Mouse (Mus musculus) kidney, adult 2 months (tissue): Measurements from ENCODE around the gene Rnf10. TPM values are rescaled to one million over a fixed set of nuclear protein-coding genes. Genes with fewer than 3 reads are reported as not detected.

Source experiments
- DNase-seq: peaks from one replicate; pipeline ENCODE4 v3.0.0; 2021
- H3K27ac ChIP-seq: fragments of 200-500 bp; 2 replicates; pipeline ENCODE4 v1.5.1; 2012; ENCODE audit warnings: low read depth, low read length, control low read depth, inconsistent platforms; ENCODE audit not compliant: insufficient read depth
- H3K27me3 ChIP-seq: fragments of 200-500 bp; replicated peaks from 2 replicates; pipeline ENCODE4 v1.6.1; 2012; ENCODE audit warnings: mild to moderate bottlenecking, moderate library complexity, low read length, inconsistent platforms; ENCODE audit not compliant: control insufficient read depth, insufficient read depth
- H3K36me3 ChIP-seq: fragments of 200-500 bp; 2 replicates; pipeline ENCODE4 v1.6.1; 2012; ENCODE audit warnings: mild to moderate bottlenecking, moderate library complexity, low read length, inconsistent platforms; ENCODE audit not compliant: control insufficient read depth, insufficient read depth
- H3K4me1 ChIP-seq: fragments of 200-500 bp; 2 replicates; pipeline ENCODE4 v1.6.1; 2011; ENCODE audit warnings: low read length; ENCODE audit not compliant: control insufficient read depth, insufficient read depth
- H3K4me3 ChIP-seq: fragments of 200-500 bp; 2 replicates; pipeline ENCODE4 v1.5.1; 2011; ENCODE audit warnings: mild to moderate bottlenecking, low read depth, low read length, control low read depth; ENCODE audit not compliant: insufficient read depth
- CTCF ChIP-seq: fragments of 200-500 bp; conservative IDR thresholded peaks from 2 replicates; pipeline ENCODE4 v1.5.1; 2011; ENCODE audit warnings: low read depth, mild to moderate bottlenecking, control low read depth, low read length, moderate library complexity, mixed read lengths; ENCODE audit not compliant: insufficient read depth, insufficient read length
- POLR2A ChIP-seq: fragments of 200-500 bp; IDR thresholded peaks from one replicate; pipeline ENCODE4 v1.6.1; 2011; ENCODE audit warnings: low read depth, low read length, control low read depth
- WGBS: fragments of 180-500 bp; shearing (Covaris S2); methylation state at CpG from one replicate; pipeline ENCODE4 v1.1.7; 2018; 5-methylcytosine and 5-hydroxymethylcytosine counted together
- polyA plus RNA-seq: library from polyadenylated mRNA; depleted of rRNA; stranded (reverse); fragments of >200 nt; gene quantifications from 2 replicates; pipeline ENCODE4 v1.2.3, GENCODE M21; 2012

Gene Rnf10
- polyA plus RNA-seq, 1 experiment = 129 TPM

DNA sequence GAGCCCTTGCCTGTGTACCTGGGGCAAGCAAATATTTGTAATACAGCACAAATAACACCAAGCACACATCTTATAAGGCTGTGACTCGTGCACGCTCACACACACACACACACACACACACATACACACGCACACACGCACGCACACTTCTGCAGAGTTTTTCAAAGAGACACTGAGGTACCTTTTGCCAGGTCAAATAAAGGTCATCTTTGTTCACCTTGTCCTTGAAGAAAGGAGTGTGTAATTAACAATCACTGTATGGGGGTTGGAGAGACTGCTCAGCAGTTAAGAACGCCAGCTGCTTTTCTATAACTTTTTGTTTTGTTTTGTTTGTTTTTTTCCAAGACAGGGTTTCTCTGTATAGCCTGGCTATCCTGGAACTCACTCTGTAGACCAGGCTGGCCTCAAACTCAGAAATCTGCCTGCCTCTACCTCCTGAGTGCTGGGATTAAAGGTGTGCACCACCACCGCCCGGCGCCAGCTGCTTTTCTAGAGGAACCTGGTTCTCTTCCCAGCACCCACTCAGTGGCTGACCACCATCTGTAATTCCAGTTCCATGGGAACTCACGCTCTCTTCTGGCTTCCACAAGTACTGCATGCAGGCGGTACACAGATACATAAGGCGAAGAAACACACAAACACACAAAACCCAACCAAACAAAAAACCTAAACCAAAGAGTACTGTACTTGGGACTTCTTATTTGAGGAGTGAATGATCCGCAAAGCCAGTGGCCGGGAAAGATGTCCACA is 39.5 kb downstream of the Rnf10 start:
- TF ChIP-seq CTCF (no peak), POLR2A (no peak)
- 94% methylated on average over 14 of the region's 14 CpGs for WGBS
- Histone ChIP-seq H3K4me1 (no peaks in the 10 kb centered on the region; the same call in 1 of the 2 replicates), H3K27ac (no peak overlapping the region), H3K4me3 (no peak overlapping the region), H3K36me3 (no peaks in the 10 kb centered on the region), H3K27me3 (no peaks in the 10 kb centered on the region)
- DNase-seq = no peak

- H3K4me1 ChIP-seq = no peaks in the 10 kb centered on the region; the same call in 1 of the 2 replicates
- no peaks in the 10 kb centered on the region for H3K27me3 ChIP-seq
- no peak for DNase-seq
- no peak overlapping the region for H3K27ac ChIP-seq
- 52% methylated on average over 6 of the region's 6 CpGs for WGBS
- no peak overlapping the region for H3K4me3 ChIP-seq
- TF ChIP-seq POLR2A (no peak), CTCF (no peak)
- no peaks in the 10 kb centered on the region for H3K36me3 ChIP-seq
These were observed 40.2 kb downstream of the Rnf10 start for GRCm38 (mm10) chr5:115232516-115232915.

GRCm38 (mm10) chr5:115231552-115232120 is 41.1 kb downstream of the Rnf10 start:
- no peaks in the 10 kb centered on the region for H3K36me3 ChIP-seq
- no peak overlapping the region for H3K4me3 ChIP-seq
- no peaks in the 10 kb centered on the region for H3K4me1 ChIP-seq
- no peak for TF ChIP-seq POLR2A
- no peak for TF ChIP-seq CTCF
- no peaks in the 10 kb centered on the region for H3K27me3 ChIP-seq
- no peak overlapping the region for H3K27ac ChIP-seq
- WGBS = 29% methylated on average over 16 of the region's 16 CpGs
- no peak for DNase-seq

GRCm38 (mm10) chr5:115230830-115231551 is 41.7 kb downstream of the Rnf10 start:
- Histone ChIP-seq H3K4me3 (no peak overlapping the region), H3K27me3 (no peaks in the 10 kb centered on the region), H3K27ac (no peak overlapping the region), H3K36me3 (no peaks in the 10 kb centered on the region), H3K4me1 (no peaks in the 10 kb centered on the region)
- DNase-seq = no peak
- WGBS = 66% methylated on average over 15 of the region's 15 CpGs
- no peak for TF ChIP-seq CTCF
- TF ChIP-seq POLR2A = no peak

- TF ChIP-seq POLR2A (no peak), CTCF (0 out of 2 replicates have a peak, but pooled peaks have one; percentile 8)
- no peaks in the 10 kb centered on the region for H3K4me1 ChIP-seq
- H3K27ac ChIP-seq = no peak overlapping the region
- no peaks in the 10 kb centered on the region; the same call in 1 of the 2 replicates for H3K27me3 ChIP-seq
- H3K4me3 ChIP-seq = no peak overlapping the region
- no peaks in the 10 kb centered on the region for H3K36me3 ChIP-seq
- no peak for DNase-seq
- 75% methylated on average over 3 of the region's 3 CpGs for WGBS
These were observed 50.2 kb downstream of the Rnf10 start for GRCm38 (mm10) chr5:115222485-115222884.

GRCm38 (mm10) chr5:115220931-115221640 is 51.6 kb downstream of the Rnf10 start:
- Histone ChIP-seq H3K36me3 (no peaks in the 10 kb centered on the region), H3K4me1 (no peaks in the 10 kb centered on the region), H3K27me3 (no peaks in the 10 kb centered on the region; the same call in 1 of the 2 replicates), H3K4me3 (no peak overlapping the region), H3K27ac (no peak overlapping the region)
- TF ChIP-seq POLR2A (no peak), CTCF (no peak)
- no peak for DNase-seq
- WGBS = 31% methylated on average over 13 of the region's 13 CpGs
